Mouse (Mus musculus) lung, adult 18-20 months (tissue): ENCODE results near the gene Adgrb2.

ENCODE experiments used
- DNase-seq, 2 experiments: peaks; one replicate each; pipeline ENCODE4 v3.0.0; 2022; ENCODE audit warnings: mixed read lengths in 2 of 2

The Adgrb2 gene

DNA sequence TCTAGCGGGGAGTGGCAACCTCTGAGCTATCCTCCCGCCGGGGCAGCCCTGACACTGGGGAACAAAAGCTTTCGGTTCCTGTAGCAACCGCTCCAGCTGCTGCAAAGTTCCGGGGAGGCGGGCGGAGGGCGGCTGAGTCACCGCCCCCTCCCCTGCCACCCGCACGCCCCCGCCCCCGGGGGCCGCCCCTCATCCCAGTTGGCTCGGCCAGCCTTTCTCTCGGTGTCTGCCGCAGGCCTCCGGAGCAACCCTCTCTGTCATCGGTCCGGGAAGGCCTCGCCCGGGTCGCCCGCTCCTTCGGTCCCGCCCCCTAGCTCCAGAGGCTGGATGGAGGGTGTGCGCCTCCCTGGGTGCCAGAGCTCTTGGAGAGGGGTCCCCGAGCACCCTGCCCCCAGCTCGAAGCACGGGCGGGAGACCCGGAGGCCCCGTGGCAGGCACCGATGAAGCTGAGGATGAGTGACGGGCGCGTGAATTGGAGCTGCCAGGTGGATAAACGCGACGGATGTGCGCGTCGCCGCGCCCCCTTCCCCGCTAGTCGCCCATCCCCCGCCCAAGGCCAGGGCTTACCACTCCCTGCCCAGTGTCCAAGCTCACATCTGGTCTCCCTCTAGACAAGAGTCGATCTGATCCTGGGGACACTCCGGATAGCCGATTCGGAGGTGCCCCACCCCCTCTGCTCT is 3.3 kb downstream of the Adgrb2 start:
- DNase-seq = peak; percentile 36 to 43

- no peak for DNase-seq
Observed at GRCm38 (mm10) chr4:129989925-129990324, 5.3 kb downstream of the Adgrb2 start.

GRCm38 (mm10) chr4:129992720-129993119 is 8.1 kb downstream of the Adgrb2 start:
- no peak for DNase-seq

DNA sequence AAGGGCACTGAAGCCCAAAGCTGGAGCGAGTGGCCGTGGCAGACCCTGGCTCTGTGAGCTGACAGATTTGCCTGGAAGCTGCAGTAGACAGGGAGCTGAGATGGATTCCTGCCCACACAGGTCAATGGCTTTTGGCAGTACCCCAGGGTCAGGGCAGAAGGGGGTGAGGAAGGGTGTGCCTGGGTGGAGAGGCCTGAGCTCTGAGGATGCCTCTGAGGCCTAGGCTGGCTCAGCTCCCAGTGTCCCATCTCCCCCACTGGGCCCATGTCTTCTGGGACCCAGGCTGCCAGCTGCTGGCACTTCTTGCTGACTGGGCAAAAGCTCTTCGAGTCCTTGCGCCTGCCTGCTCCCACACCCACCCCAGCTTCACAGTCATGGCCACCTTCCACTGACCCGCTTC is 8.5 kb downstream of the Adgrb2 start:
- DNase-seq = no peak

GRCm38 (mm10) chr4:129993944-129994695 is 9.4 kb downstream of the Adgrb2 start:
- DNase-seq = no peak

DNA sequence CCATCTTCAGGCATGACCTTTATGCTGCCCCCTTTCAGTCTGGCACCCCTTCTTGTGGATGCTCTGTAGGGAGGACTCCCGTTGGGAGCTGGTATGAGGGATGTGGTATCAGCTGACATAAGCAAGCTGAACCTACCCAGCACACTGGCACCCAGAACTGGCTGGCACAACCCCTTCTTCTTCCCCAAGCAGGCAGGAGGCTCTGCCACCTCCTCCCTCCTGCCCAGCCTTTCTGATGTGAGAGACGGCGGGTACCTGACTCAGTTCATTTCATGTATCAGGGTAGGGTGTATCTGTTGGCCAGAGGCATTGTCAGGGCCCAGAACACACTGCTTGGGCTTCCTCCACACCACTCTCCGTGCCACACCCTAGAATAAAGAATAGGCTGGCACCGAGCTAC is 10.1 kb downstream of the Adgrb2 start:
- no peak for DNase-seq

GRCm38 (mm10) chr4:129995255-129995654 is 10.6 kb downstream of the Adgrb2 start:
- no peak for DNase-seq

DNA sequence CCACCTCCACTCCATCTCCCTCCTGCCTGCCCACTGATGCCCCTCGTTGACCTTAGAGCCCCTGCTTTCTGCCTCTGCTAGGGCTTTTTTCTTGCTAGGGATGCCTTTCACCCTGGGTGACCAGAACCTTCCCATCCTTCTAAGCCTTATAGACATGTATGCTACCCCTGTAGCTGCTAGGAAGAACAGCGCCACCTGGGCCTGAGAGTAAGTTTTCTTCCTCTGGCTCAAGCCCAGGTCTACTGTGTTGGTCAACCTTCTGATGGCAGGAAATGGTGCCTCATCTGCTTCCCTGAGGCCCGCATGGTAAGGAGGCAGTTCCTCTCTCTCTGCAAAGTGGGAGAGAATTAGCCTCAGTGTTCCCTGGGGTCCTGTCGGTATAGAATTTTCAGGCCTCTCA is 11.3 kb downstream of the Adgrb2 start:
- DNase-seq = no peak

DNA sequence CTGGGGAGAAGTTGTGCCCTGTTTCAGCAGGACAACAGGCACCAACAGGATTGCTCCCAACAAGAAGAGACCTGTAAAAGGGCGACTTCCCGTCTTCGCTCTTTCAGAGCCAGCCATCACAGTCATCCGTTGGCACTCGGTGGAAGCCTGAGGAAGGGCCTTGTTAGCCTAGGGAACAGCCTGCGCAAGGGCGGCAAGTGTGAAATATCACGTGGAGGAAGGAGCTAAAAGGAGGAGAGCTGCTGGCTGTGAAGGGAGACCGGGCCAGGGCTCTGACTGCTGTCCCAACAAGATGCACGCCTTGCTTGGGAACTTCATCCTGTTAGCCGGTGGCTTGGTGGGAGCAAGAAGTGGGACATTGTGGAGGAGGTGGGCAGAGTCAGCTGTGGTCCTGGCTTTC is 13.5 kb downstream of the Adgrb2 start:
- no peak for DNase-seq

DNA sequence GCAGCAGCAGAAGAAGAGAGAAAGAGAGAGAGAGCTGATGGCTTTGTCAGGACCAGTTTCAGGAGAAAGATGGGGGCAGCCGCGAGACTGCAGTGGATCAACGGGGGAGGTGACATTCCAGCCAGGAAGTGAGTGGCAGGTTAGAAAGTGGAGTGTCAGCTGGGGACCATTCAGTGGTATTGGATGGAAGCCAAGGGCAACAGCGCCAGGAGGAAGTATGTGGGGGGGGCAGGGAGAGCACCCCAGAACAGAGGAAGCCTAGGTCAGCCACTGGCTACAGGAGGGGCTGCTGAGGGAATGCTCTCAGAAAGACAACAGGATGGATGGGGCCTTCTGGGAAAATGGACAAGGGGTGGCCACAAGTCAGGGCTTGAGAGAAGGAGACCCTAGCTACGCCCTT is 17.0 kb downstream of the Adgrb2 start:
- no peak for DNase-seq

- no peak for DNase-seq
Observed at GRCm38 (mm10) chr4:130002157-130002556, 17.5 kb downstream of the Adgrb2 start.

GRCm38 (mm10) chr4:130005593-130005992 is 20.9 kb downstream of the Adgrb2 start:
- DNase-seq = no peak

- DNase-seq = no peak
Observed at GRCm38 (mm10) chr4:130006533-130006932, 21.9 kb downstream of the Adgrb2 start.

DNA sequence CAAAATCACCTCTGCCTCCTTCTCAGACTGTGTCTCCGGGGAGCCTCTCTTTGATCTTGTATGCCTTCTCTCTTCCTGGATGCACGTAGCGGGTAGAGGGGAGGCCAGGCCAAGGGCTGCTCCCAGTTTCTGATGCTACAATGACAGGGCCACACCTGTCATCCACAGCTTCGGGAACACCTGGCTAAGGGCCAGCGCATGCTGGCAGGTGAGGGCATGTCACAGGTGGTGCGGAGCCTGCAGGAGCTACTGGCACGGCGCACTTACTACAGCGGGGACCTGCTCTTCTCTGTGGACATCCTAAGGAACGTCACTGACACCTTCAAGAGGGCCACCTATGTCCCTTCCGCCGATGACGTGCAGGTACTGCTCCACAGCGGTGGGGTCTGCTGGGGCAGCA is 24.4 kb downstream of the Adgrb2 start:
- no peak for DNase-seq

DNA sequence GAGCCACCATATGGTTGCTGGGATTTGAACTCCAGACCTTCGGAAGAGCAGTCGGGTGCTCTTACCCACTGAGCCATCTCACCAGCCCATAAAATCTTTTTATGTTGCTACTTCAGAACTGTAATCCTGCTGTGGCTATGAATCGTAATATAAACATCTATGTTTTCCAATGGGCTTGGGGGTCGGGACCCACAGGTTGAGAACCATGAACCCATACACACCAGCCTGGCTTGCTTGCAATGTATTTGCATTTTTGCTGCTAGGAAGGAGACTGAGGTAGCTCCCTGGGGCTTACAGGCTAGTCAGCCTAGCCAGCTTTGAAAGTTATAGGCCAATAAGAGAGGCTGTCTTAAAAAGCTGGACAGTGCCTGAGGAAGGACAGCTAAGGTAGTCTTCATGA is 26.1 kb downstream of the Adgrb2 start:
- DNase-seq = no peak

GRCm38 (mm10) chr4:130012234-130012633 is 27.6 kb downstream of the Adgrb2 start:
- no peak for DNase-seq

DNA sequence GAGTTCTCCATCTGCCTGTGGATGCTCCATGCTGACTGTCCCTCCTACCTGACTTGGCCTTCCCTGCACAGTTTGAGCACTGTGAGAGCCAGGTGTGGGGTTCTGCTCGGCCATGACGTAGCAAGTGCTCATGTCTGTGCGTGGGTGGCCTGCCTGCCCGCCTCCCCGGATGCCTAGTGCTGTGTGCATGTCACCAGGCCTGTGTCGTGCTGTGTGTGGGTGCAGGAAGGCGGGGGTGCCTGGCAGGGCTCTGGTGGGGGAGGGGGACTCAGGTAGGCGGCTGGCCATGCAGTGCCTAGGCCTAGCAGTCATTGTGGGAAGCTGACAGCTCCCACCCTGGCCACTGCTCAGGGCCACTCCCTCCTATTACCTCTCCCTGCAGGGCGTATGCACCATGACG is 28.4 kb downstream of the Adgrb2 start:
- no peak for DNase-seq

DNA sequence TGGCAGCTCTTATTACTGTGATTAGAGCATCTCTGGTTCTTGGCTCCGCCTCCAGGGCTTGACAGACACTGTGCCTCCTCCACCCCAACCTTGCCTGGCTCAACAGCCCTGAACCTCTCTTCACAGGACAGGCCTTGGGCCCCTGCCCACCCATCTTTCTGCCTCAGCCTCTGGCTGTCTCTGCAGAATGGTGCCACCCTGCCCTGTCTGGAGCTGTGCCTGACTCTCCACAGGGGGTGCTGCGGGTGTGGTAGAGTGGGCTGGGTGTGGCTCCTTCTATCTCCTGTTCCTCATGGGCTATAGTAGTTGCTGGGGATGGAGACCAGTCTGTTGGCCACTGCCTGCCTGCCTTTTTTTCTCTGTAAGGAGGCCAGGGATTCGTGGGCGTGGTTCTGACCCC is 31.3 kb downstream of the Adgrb2 start:
- DNase-seq = no peak

DNA sequence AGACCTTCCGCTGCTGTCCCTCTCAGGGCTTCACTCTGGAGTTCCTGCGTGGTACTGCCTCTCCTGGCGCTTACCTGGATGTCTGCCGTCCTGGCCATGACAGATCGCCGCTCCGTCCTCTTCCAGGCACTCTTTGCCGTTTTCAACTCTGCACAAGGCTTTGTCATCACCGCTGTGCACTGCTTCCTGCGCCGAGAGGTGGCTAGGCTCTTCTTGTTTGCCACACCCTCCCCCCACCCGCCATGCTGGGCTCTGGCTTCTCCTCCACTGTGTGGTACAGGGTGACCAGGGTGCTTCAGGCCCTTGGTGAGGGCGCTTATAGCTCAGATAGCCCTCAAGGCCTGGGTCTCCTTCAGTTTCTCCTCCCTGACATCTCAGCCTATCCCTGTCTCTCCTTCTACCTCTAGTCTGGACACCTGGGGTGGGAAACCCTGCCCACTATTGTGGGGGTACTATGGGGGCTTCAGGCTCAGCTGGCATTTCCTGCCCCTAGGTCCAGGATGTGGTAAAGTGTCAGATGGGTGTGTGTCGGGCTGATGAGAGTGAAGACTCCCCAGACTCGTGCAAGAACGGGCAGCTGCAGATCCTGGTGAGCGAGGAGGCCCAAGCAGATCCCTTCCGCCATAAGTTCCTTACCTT is 32.5 kb downstream of the Adgrb2 start:
- no peak for DNase-seq

DNA sequence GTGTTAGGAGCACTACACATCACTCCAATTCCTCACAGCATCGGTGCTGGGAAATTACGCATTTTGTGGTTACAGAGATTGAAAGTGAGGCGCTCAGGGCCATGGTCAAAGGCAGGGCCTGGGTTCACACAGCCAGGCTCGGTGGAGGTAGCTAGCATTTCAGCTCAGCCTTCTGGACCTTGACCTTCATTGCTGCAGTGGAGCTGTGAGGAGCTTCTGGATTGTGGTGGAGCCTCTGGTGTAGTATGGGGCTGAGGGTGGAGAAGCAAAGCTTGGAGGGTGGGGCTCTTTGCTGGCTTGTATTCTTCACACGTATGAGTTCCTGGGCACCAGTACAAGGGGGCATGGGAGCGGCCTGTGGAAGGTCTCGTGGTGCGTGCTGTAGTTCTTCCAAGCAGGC is 38.3 kb downstream of the Adgrb2 start:
- DNase-seq = peak in 1 of 2 experiments; percentile 21

- peak in 1 of 2 experiments; percentile 16 for DNase-seq
Observed at GRCm38 (mm10) chr4:130023511-130024231, 39.0 kb downstream of the Adgrb2 start.

DNA sequence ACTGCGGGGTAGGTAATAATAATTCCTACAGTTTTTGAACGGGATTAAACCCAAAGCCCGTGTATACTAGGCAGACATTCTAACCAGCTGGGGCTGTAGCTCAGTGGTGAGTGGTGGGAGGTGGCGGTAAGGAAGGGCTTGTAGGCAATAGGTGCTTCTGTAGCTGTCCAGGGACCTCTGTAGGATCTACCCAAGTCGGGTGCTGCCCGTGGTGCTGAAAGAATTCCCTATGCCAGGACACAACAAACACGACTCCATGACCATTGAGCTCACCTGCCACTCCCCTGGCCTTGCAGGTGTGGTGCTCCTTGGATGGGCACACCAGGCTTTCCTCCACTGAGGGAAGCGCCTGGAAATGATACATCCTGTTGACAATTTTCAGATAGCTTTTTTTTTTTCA is 40.9 kb downstream of the Adgrb2 start:
- DNase-seq = no peak

- DNase-seq = no peak
Observed at GRCm38 (mm10) chr4:130031146-130031545, 46.5 kb downstream of the Adgrb2 start.
